Mouse (Mus musculus) spleen, adult 2 months (tissue): ENCODE data around the gene Slc35f1. TPM values are rescaled to one million over a fixed set of nuclear protein-coding genes. Genes with fewer than 3 reads are reported as not detected.

Source experiments
- DNase-seq, 2 experiments: peaks; one replicate each; pipeline versions ENCODE4 v3.0.0 to v3.0.0-alpha.2; 2012 to 2021; ENCODE audit warnings: low spot score in 2 of 2, low read depth in 1 of 2
- H3K27ac ChIP-seq: fragments of 200-500 bp; 2 replicates; pipeline ENCODE4 v1.5.1; 2012; ENCODE audit warnings: low read length, inconsistent platforms; ENCODE audit not compliant: insufficient read depth
- H3K27me3 ChIP-seq: fragments of 200-500 bp; 2 replicates; pipeline ENCODE4 v1.6.1; 2012; ENCODE audit warnings: mild to moderate bottlenecking, moderate library complexity, low read length, inconsistent platforms; ENCODE audit not compliant: control insufficient read depth, insufficient read depth
- H3K36me3 ChIP-seq: fragments of 200-500 bp; 2 replicates; pipeline ENCODE4 v1.6.1; 2012; ENCODE audit warnings: mild to moderate bottlenecking, low read length, inconsistent platforms; ENCODE audit not compliant: control insufficient read depth, insufficient read depth
- H3K4me1 ChIP-seq: fragments of 200-500 bp; 2 replicates; pipeline ENCODE4 v1.6.1; 2011; ENCODE audit warnings: inconsistent platforms; ENCODE audit not compliant: control insufficient read depth, insufficient read depth, insufficient read length
- H3K4me3 ChIP-seq: fragments of 200-500 bp; 2 replicates; pipeline ENCODE4 v1.5.1; 2011; ENCODE audit warnings: mild to moderate bottlenecking, inconsistent platforms; ENCODE audit not compliant: insufficient read depth, insufficient read length; ENCODE audit errors: extremely low read depth
- CTCF ChIP-seq: fragments of 200-500 bp; IDR thresholded peaks from 2 replicates; pipeline ENCODE4 v1.5.1; 2011; ENCODE audit warnings: mild to moderate bottlenecking, inconsistent platforms; ENCODE audit not compliant: insufficient read depth, insufficient read length, insufficient replicate concordance; ENCODE audit errors: extremely low read depth
- POLR2A ChIP-seq: fragments of 200-500 bp; IDR thresholded peaks from 2 replicates; pipeline ENCODE4 v1.6.1; 2011; ENCODE audit warnings: low read depth, low read length, inconsistent platforms
- WGBS: fragments of 180-500 bp; shearing (Covaris S2); methylation state at CpG from one replicate; pipeline ENCODE4 v1.1.7; 2018; 5-methylcytosine and 5-hydroxymethylcytosine counted together
- polyA plus RNA-seq: library from polyadenylated mRNA; depleted of rRNA; stranded (reverse); fragments of >200 nt; gene quantifications from 2 replicates; pipeline ENCODE4 v1.2.3, GENCODE M21; 2012

Slc35f1 gene
- polyA plus RNA-seq, 1 experiment: 0.11 TPM

GRCm38 (mm10) chr10:52712166-52712565 lies 21.8 kb downstream of the Slc35f1 start:
- Histone ChIP-seq H3K27ac (no peak overlapping the region), H3K4me3 (no peak overlapping the region), H3K36me3 (no peaks in the 10 kb centered on the region), H3K4me1 (no peaks in the 10 kb centered on the region), H3K27me3 (no peaks in the 10 kb centered on the region)
- TF ChIP-seq POLR2A (no peak), CTCF (no peak)
- 83% methylated on average over 4 of the region's 4 CpGs for WGBS
- DNase-seq: no peak

GRCm38 (mm10) chr10:52714557-52714956 lies 24.2 kb downstream of the Slc35f1 start:
- no peak for DNase-seq
- 84% methylated on average over 2 of the region's 2 CpGs for WGBS
- Histone ChIP-seq H3K4me1 (no peaks in the 10 kb centered on the region), H3K27me3 (no peaks in the 10 kb centered on the region), H3K4me3 (no peak overlapping the region), H3K27ac (no peak overlapping the region), H3K36me3 (no peaks in the 10 kb centered on the region)
- no peak for TF ChIP-seq CTCF
- no peak for TF ChIP-seq POLR2A

GRCm38 (mm10) chr10:52715146-52715545 lies 24.8 kb downstream of the Slc35f1 start:
- Histone ChIP-seq H3K27ac (no peak overlapping the region), H3K36me3 (no peaks in the 10 kb centered on the region), H3K4me3 (no peak overlapping the region), H3K4me1 (no peaks in the 10 kb centered on the region), H3K27me3 (no peaks in the 10 kb centered on the region)
- no peak for TF ChIP-seq POLR2A
- DNase-seq: no peak
- WGBS: 88% methylated on average over 4 of the region's 4 CpGs

GRCm38 (mm10) chr10:52718199-52718917 lies 28.0 kb downstream of the Slc35f1 start:
- 92% methylated on average over 1 of the region's 1 CpGs for WGBS
- DNase-seq: no peak
- Histone ChIP-seq H3K4me3 (no peak overlapping the region), H3K36me3 (no peaks in the 10 kb centered on the region), H3K4me1 (no peaks in the 10 kb centered on the region), H3K27me3 (no peaks in the 10 kb centered on the region), H3K27ac (no peak overlapping the region)
- TF ChIP-seq POLR2A: no peak
- no peak for TF ChIP-seq CTCF

GRCm38 (mm10) chr10:52726674-52727073 lies 36.3 kb downstream of the Slc35f1 start:
- 94% methylated on average over 5 of the region's 5 CpGs for WGBS
- H3K27ac ChIP-seq: no peak overlapping the region
- no peak for DNase-seq
- TF ChIP-seq CTCF (no peak), POLR2A (no peak)
- no peaks in the 10 kb centered on the region for H3K27me3 ChIP-seq
- no peaks in the 10 kb centered on the region for H3K4me1 ChIP-seq
- no peaks in the 10 kb centered on the region for H3K36me3 ChIP-seq
- H3K4me3 ChIP-seq: no peak overlapping the region

GRCm38 (mm10) chr10:52742671-52743379 lies 52.5 kb downstream of the Slc35f1 start:
- Histone ChIP-seq H3K36me3 (no peaks in the 10 kb centered on the region), H3K4me3 (no peak overlapping the region), H3K27me3 (no peaks in the 10 kb centered on the region), H3K4me1 (no peaks in the 10 kb centered on the region), H3K27ac (no peak overlapping the region)
- no peak for TF ChIP-seq POLR2A
- no peak for TF ChIP-seq CTCF
- DNase-seq: no peak
- 47% methylated on average over 10 of the region's 10 CpGs for WGBS

- DNase-seq: no peak
- Histone ChIP-seq H3K27ac (no peak overlapping the region), H3K36me3 (no peaks in the 10 kb centered on the region), H3K4me3 (no peak overlapping the region), H3K4me1 (no peaks in the 10 kb centered on the region), H3K27me3 (no peaks in the 10 kb centered on the region)
- TF ChIP-seq POLR2A (no peak), CTCF (no peak)
- WGBS: 92% methylated on average over 3 of the region's 3 CpGs
These were observed 53.5 kb downstream of the Slc35f1 start for GRCm38 (mm10) chr10:52743831-52744230.
